Mouse (Mus musculus) limb, embryonic 12.5 days (tissue): Measurements from ENCODE around the gene Cfap100. TPM values are rescaled to one million over a fixed set of nuclear protein-coding genes. Genes with fewer than 3 reads are reported as not detected.

Experiments used
- ATAC-seq: fragments of 200-750 bp; cut with Nextera tagmentation; 2 replicates; pipeline ENCODE4 v1.8.0; 2017; ENCODE audit warnings: low read depth, moderate TSS enrichment; ENCODE audit not compliant: insufficient number of reproducible peaks, insufficient read depth, low FRiP score, low TSS enrichment
- H3K27ac ChIP-seq: fragments of 300-500 bp; sonication (generic); 2 replicates; pipeline ENCODE4 v1.5.1; 2016; ENCODE audit warnings: mild to moderate bottlenecking, moderate library complexity
- H3K27me3 ChIP-seq: fragments of 300-500 bp; sonication (generic); 2 replicates; pipeline ENCODE4 v1.6.1; 2016; ENCODE audit warnings: mild to moderate bottlenecking, moderate library complexity
- H3K36me3 ChIP-seq: fragments of 300-500 bp; sonication (generic); 2 replicates; pipeline ENCODE4 v1.6.1; 2016; ENCODE audit warnings: mild to moderate bottlenecking, moderate library complexity
- H3K4me1 ChIP-seq: fragments of 300-500 bp; sonication (generic); replicated peaks from 2 replicates; pipeline ENCODE4 v1.6.1; 2016
- H3K4me2 ChIP-seq: fragments of 300-500 bp; sonication (generic); 2 replicates; pipeline ENCODE4 v1.6.1; 2016; ENCODE audit warnings: mild to moderate bottlenecking, moderate library complexity
- H3K4me3 ChIP-seq: fragments of 300-500 bp; sonication (generic); replicated peaks from 2 replicates; pipeline ENCODE4 v1.5.1; 2016; ENCODE audit warnings: mild to moderate bottlenecking
- H3K9ac ChIP-seq: fragments of 300-500 bp; sonication (generic); replicated peaks from 2 replicates; pipeline ENCODE4 v1.6.1; 2016; ENCODE audit warnings: mild to moderate bottlenecking, moderate library complexity
- H3K9me3 ChIP-seq: fragments of 300-500 bp; sonication (generic); 2 replicates; pipeline ENCODE4 v1.6.1; 2016; ENCODE audit warnings: mild to moderate bottlenecking, moderate library complexity
- WGBS: fragments of 180-500 bp; shearing (Covaris S2); methylation state at CpG from one replicate; pipeline ENCODE4 v1.1.7; 2016; 5-methylcytosine and 5-hydroxymethylcytosine counted together
- polyA plus RNA-seq: library from polyadenylated mRNA; unstranded; fragments of >200 nt; fragmentation: Nextera tagmentation; extraction: Ambion mirVana; gene quantifications from 2 replicates; pipeline ENCODE4 v1.2.1, GENCODE M21; 2016

Cfap100 gene
- polyA plus RNA-seq, 1 experiment from 2014 or later = 0.18 TPM

DNA sequence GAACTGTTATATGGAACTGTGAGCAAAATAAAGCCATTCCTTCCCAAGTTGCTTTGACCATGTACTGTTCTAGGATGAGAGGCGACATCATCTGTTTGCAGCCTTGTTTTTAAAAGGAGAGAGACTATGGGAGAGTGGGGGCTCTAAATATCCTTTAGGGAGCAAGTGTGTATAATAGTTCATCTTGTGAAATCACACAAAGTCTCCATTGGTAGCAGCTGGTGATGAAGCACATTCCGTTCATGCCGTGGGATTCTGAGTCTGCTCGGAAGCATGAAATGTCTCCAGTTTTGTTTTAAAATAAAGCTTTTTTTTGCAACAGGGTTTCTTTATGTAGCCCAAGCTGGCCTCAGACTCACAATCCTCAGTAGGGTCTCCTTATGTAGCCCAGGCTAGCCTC, 2.6 kb downstream of the Cfap100 start:
- Histone ChIP-seq H3K9me3 (no peaks in the 10 kb centered on the region), H3K4me3 (no peak overlapping the region), H3K4me1 (peaks cover 16% of the 10 kb centered on the region), H3K9ac (no peak overlapping the region), H3K4me2 (no peak overlapping the region), H3K27ac (no peak overlapping the region), H3K36me3 (no peaks in the 10 kb centered on the region), H3K27me3 (peaks cover 19% of the 10 kb centered on the region)
- WGBS = 84% methylated on average over 4 of the region's 4 CpGs
- no peak for ATAC-seq

DNA sequence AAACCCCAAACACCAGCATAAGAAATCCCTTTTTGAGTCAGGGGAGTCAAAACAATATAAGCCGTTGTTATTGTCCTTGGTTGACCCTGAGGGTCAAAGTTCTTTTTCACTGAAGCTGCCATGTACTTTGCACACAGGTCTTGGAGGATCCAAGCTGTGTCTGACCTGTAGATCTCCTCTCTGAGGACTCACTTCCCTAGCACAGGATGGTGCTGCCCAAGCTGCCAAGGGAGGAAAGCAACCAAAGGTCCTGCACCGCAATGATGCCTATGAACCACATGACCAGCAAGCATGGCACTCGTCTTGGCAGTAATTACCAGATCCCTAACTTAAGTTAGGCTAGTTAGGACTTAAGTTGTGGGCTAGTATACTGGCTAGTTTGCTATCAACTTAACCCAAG, 3.2 kb downstream of the Cfap100 start:
- Histone ChIP-seq H3K4me2 (no peak overlapping the region), H3K36me3 (no peaks in the 10 kb centered on the region), H3K9me3 (no peaks in the 10 kb centered on the region), H3K4me3 (no peak overlapping the region), H3K9ac (no peak overlapping the region), H3K27ac (no peak overlapping the region), H3K27me3 (peaks cover 19% of the 10 kb centered on the region), H3K4me1 (peaks cover 16% of the 10 kb centered on the region)
- 86% methylated on average over 3 of the region's 3 CpGs for WGBS
- ATAC-seq = no peak

DNA sequence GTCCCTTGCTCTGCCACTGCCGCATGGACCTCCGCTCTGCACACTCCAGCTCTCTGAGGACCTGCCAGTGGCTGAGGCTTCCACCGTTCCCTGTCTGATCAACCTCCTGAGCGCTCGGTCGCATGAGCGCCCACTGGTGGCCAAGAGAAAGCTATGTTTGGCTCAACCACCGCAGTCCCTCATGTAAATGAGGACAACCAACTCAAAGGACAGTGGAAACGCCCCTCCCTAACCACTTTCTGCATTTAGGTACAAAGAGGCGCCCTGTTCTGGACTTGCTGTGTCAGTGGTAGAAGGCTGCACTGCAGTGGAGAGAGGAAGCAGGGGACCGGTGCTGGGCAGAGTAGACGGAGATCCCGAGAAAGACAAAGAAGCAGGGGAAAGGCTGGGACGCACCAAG, 6.0 kb downstream of the Cfap100 start:
- peak overlapping the region; percentile 46 for H3K4me2 ChIP-seq
- H3K27me3 ChIP-seq = peaks cover 14% of the 10 kb centered on the region
- H3K27ac ChIP-seq = no peak overlapping the region
- ATAC-seq = peak; percentile 62; the same call in 1 of the 2 replicates
- H3K36me3 ChIP-seq = no peaks in the 10 kb centered on the region
- H3K9ac ChIP-seq = peak overlapping the region; percentile 18
- H3K4me3 ChIP-seq = 0 out of 2 replicates have a peak overlapping the region, but pooled peaks have one; percentile 13
- no peaks in the 10 kb centered on the region for H3K9me3 ChIP-seq
- 5% methylated on average over 14 of the region's 14 CpGs for WGBS
- peaks cover 9% of the 10 kb centered on the region; the same call in 1 of the 2 replicates for H3K4me1 ChIP-seq

DNA sequence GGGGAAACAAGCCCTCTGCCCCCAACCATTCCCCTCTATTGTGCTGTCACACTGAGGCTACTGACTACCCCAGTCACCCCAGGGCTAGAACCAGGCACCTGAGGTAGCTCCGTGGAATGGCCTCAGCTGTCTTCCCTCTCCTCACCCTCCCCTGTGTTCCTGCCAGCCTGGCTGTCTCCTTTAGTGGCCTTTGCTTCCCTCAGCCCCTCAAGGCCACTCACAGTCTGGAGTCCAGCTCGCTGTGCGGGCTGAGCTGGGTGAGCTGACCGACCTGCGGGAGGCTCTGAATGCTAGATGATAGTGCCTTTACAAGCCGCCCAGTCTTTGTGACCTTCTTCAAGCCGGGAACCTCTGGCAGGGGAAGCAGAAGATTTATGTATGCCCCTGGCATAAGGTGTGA, 16.7 kb downstream of the Cfap100 start:
- no peaks in the 10 kb centered on the region for H3K36me3 ChIP-seq
- 74% methylated on average over 7 of the region's 7 CpGs for WGBS
- H3K9ac ChIP-seq = no peak overlapping the region
- no peak overlapping the region for H3K4me2 ChIP-seq
- no peak overlapping the region for H3K27ac ChIP-seq
- ATAC-seq = no peak
- H3K9me3 ChIP-seq = no peaks in the 10 kb centered on the region
- H3K4me3 ChIP-seq = no peak overlapping the region
- H3K27me3 ChIP-seq = no peaks in the 10 kb centered on the region
- H3K4me1 ChIP-seq = no peaks in the 10 kb centered on the region

DNA sequence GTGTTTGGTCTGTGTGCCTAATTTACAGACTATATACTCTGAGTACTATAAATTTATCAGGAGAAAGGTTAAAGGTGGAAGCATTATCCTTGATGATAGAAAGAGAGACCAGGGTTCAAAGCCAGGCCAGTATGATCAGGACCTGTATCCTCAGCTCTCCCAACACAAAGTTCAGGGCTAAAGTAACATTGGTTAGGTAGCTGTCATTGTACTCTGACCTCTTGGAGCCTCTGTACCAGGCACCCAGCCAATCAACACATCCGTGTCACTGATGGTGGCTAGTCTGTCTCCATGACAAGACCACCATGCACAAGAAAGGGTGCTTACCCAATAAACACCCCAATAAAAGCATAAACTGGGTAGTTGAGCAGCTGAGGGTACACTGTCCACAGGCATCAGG, 17.6 kb downstream of the Cfap100 start:
- Histone ChIP-seq H3K27me3 (no peaks in the 10 kb centered on the region), H3K4me3 (no peak overlapping the region)
- WGBS = 86% methylated on average over 1 of the region's 1 CpGs

DNA sequence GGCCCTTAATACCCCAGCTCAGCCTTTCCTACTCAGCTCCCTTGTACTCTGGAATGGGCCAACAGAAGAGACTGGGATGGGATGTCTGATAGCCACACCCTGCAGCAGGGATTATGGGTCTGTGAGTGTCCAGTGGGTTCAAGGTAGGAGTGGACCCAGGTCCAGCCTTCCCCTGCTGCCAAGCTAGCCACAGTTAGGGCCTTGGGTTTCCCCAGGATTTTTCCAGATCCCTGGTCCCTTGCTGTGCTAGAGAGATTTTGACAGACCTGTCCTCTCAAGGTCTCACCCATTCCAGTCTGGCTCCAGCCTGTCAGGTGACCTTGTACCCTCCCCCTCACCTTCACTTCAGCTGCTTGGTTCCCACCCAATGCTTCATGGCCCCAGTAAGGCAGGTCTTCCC, 20.0 kb downstream of the Cfap100 start:
- H3K9ac ChIP-seq = no peak overlapping the region
- no peaks in the 10 kb centered on the region for H3K4me1 ChIP-seq
- H3K4me3 ChIP-seq = no peak overlapping the region
- no peak for ATAC-seq
- peaks cover 5% of the 10 kb centered on the region; the same call in 1 of the 2 replicates for H3K36me3 ChIP-seq
- H3K4me2 ChIP-seq = no peak overlapping the region
- no peaks in the 10 kb centered on the region for H3K9me3 ChIP-seq
- H3K27me3 ChIP-seq = no peaks in the 10 kb centered on the region
- H3K27ac ChIP-seq = no peak overlapping the region

More for the DNA sequence above, 17.6 kb downstream of the Cfap100 start:
- H3K36me3 ChIP-seq = no peaks in the 10 kb centered on the region
- no peak for ATAC-seq
- H3K9me3 ChIP-seq = no peaks in the 10 kb centered on the region
- no peak overlapping the region for H3K27ac ChIP-seq
- H3K9ac ChIP-seq = no peak overlapping the region
- no peaks in the 10 kb centered on the region for H3K4me1 ChIP-seq
- no peak overlapping the region for H3K4me2 ChIP-seq

DNA sequence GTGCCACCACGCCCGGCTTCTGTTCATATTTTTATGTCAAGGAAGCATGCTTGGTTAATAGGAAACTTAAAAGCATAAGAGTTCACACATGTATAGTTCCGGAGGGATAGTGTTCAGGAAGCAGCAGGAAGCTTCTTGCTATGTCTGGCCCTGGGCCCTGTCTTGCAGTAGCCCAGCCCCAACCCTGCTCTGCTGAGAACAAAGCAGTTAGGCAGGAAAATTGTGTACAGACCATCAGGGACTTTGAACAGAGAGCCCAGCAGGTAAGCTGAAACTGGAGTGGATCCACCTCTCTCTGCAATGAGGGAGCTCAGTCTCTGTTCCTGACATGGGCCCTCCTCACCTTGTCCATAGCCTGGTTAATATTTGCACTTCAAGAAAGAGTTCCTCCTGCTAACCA, 31.3 kb downstream of the Cfap100 start:
- Histone ChIP-seq H3K4me1 (no peaks in the 10 kb centered on the region), H3K27me3 (no peaks in the 10 kb centered on the region), H3K27ac (no peak overlapping the region), H3K9ac (no peak overlapping the region), H3K4me2 (no peak overlapping the region), H3K4me3 (no peak overlapping the region), H3K36me3 (peaks cover 24% of the 10 kb centered on the region), H3K9me3 (no peaks in the 10 kb centered on the region)
- no peak for ATAC-seq
- WGBS = 91% methylated on average over 3 of the region's 3 CpGs

DNA sequence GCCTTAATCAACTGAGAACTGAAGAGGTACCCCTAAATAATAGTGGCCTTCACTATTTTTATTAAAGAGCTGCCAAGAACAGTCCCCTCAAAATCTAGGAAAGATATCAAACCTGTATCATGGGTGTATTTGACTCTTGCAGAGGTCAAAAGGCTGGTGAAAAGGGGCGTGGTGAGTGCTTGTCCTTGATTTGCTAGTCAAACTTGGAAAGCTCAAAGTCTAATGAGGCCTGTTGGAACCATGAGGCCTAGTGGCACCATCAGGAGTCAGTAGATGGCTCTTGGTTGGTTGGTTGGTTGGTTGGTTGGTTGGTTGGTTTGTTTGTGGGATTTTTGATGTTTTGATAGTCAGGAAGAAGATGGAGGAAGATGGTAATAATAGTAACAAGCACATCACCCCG, 32.8 kb downstream of the Cfap100 start:
- H3K4me1 ChIP-seq = no peaks in the 10 kb centered on the region
- 85% methylated on average over 2 of the region's 2 CpGs for WGBS
- H3K27ac ChIP-seq = no peak overlapping the region
- no peak for ATAC-seq
- no peak overlapping the region for H3K9ac ChIP-seq
- H3K9me3 ChIP-seq = no peaks in the 10 kb centered on the region
- H3K36me3 ChIP-seq = peaks cover 25% of the 10 kb centered on the region
- no peak overlapping the region for H3K4me3 ChIP-seq
- H3K27me3 ChIP-seq = no peaks in the 10 kb centered on the region
- no peak overlapping the region for H3K4me2 ChIP-seq

DNA sequence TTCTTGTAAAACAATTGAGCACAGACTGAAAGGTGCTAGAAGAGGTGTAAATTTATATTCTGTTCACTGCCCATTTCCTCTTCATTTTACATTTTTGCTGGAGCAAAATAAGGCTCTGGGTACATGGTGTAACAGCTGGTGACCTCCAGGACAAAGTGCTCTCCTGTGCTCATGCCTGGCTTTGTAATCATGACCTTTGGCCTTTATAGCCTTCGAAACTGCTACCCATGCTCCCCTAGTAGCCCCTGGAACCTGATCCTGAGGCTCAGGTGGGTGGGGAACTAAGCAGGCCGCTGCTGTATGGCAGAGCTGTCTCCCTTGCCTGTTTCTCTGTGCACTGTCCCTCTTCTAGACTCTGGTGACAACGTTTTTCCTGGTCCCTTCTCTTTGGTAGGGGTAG, 34.6 kb downstream of the Cfap100 start:
- Histone ChIP-seq H3K4me1 (no peaks in the 10 kb centered on the region), H3K9ac (no peak overlapping the region), H3K27me3 (no peaks in the 10 kb centered on the region), H3K9me3 (no peaks in the 10 kb centered on the region), H3K4me2 (no peak overlapping the region), H3K36me3 (peaks cover 27% of the 10 kb centered on the region; the same call in 1 of the 2 replicates), H3K27ac (no peak overlapping the region), H3K4me3 (no peak overlapping the region)
- WGBS = 50% methylated on average over 3 of the region's 3 CpGs
- ATAC-seq = no peak

DNA sequence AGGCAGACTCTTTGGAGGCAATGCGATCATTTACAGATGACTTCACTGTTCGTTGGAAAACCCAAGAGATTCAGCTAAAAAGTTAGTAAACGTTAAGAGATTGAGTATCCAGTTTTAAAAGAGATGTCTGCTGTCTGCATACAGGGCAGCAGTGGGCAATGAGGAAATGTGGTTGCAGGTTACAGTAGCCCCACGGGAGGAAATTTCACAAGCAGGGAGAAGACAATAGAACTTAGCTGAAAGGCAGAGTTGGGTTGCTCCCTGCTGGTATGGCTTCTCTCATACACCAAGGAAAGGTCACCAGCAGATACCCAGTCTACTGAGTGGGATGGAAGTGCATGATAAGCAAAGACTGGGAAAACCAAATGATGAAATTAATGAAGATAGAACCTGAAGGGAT, 38.0 kb downstream of the Cfap100 start:
- Histone ChIP-seq H3K27ac (no peak overlapping the region), H3K27me3 (no peaks in the 10 kb centered on the region), H3K9me3 (no peaks in the 10 kb centered on the region), H3K4me1 (no peaks in the 10 kb centered on the region), H3K4me2 (no peak overlapping the region), H3K4me3 (no peak overlapping the region), H3K36me3 (peaks cover 51% of the 10 kb centered on the region), H3K9ac (no peak overlapping the region)
- WGBS = 83% methylated on average over 4 of the region's 4 CpGs
- ATAC-seq = no peak

DNA sequence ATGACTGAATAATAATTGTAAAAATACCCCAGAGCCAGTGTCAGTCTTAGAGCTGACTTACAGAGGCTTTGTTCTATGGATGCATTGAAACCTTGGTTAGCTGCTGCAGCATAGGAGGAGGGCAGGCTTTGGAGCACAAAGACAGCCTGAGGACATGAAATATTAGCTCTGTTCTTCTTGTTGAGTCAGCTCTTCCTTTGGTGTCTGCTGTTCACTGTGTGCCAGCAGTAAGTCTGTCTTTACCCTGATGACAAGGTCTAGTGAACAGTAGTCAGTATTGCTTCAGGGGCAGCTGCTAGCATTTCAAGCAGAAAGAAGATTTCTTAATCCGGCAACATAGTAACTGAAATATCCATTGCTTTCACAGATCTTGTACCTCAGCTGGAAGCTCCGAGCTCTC, 47.1 kb downstream of the Cfap100 start:
- 94% methylated on average over 2 of the region's 2 CpGs for WGBS
- H3K27ac ChIP-seq = no peak overlapping the region
- H3K27me3 ChIP-seq = no peaks in the 10 kb centered on the region
- H3K9me3 ChIP-seq = no peaks in the 10 kb centered on the region
- H3K36me3 ChIP-seq = peaks cover 88% of the 10 kb centered on the region
- H3K9ac ChIP-seq = no peak overlapping the region
- no peak overlapping the region for H3K4me3 ChIP-seq
- no peak overlapping the region for H3K4me2 ChIP-seq
- no peak for ATAC-seq
- no peaks in the 10 kb centered on the region for H3K4me1 ChIP-seq

DNA sequence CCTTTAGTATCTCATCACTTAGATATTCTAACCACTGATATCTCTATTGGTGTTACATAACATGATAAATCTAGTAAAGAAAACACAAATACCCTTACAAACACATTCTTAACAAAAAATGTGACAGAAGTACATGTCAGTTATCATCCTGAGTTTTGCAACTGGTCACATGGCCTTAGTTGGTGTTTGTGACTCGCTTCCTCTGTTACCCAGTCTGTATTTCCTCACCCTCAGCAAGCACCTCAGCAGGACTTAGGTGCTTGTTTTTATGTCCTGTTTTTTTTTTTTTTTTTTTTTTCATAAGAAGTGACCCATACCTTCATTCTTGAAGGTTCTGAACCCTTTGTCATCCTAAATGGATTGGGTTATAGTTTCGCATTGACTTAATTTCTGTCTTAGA, 50.9 kb downstream of the Cfap100 start:
- WGBS = 93% methylated on average over 2 of the region's 2 CpGs
- no peak overlapping the region for H3K4me2 ChIP-seq
- peaks cover 89% of the 10 kb centered on the region for H3K36me3 ChIP-seq
- no peaks in the 10 kb centered on the region for H3K9me3 ChIP-seq
- H3K27ac ChIP-seq = no peak overlapping the region
- no peaks in the 10 kb centered on the region for H3K4me1 ChIP-seq
- H3K4me3 ChIP-seq = no peak overlapping the region
- H3K9ac ChIP-seq = no peak overlapping the region
- H3K27me3 ChIP-seq = no peaks in the 10 kb centered on the region
- ATAC-seq = no peak
